Mouse (Mus musculus): Measurements from ENCODE around the gene Upp2. TPM values are rescaled to one million over a fixed set of nuclear protein-coding genes. Genes with fewer than 3 reads are reported as not detected.
A peak's percentile ranks its signal among the peaks of the same experiment; 100 is the strongest.

The Upp2 gene
- polyA plus RNA-seq, 1 experiment from 2014 or later: 9.2 TPM

DNA sequence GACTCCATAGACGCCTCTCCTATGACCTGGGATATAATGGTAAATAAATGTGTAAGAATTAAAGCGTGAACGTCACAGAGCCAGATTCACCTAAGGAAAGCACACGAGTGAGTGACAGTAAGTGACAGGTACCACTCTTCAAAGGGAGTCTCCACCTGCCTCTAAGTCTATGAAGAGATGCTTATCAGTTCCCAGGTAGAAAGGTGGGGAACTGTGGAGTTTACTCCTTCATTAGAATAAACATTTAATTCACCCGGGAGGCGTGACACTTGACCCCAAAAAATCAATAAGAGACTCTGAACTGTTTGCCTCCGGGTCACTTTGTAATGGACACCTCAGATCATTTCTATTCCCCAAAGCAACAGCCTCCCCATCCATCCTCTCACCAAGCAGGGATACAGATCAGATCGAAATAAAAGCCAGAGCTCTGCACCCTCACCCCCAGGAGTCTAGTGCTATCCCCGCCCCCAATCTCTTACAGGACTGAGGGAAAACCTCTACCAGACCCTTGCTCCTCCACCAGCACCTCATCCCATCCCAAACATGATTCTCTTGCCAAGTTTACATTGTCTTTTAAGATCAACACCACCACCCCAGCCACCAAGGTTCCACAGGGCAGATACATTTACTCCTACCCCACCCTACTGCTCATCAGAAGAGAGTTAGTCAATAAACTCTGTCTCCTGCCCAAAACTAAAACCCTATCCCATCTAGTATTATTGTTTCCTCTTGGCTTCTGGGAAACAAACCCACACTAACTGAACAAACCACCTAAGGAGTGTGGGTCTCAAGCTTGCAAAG lies 9.9 kb upstream of the Upp2 start:
- Histone ChIP-seq H3K27me3 (replicated peaks) (no peaks in the 10 kb centered on the region), H3K9me3 (no peaks in the 10 kb centered on the region), H3K9ac (no peak overlapping the region), H3K4me2 (replicated peaks) (no peak overlapping the region), H3K4me1 (peaks cover 5% of the 10 kb centered on the region; the same call in 1 of the 2 replicates), H3K27ac (no peak overlapping the region), H3K4me3 (no peak overlapping the region), H3K36me3 (no peaks in the 10 kb centered on the region)
- no peak for ATAC-seq (ENCODE audit: low FRiP score, low read depth)
- 78% methylated on average over 9 of the region's 9 CpGs for WGBS

DNA sequence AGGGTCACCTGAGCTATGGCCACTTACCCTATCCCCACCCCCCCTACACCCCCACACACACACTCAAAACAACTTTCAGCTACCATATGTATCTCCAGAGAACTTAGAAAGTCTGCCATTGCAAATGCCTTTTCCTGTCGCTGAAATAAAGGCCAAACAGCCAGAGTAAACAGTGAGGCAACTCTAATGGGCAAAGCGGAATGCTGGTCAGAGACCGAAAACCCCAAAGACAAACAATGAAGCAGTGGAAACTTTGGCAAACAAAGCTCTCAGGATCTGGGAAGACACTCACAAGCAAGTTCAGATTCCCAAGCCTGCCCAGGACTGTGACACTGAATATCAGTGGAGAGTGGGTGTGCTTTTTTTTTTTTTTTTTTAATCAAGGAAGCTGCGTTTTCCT lies 5.0 kb upstream of the Upp2 start:
- Histone ChIP-seq H3K27ac (no peak overlapping the region), H3K4me2 (replicated peaks) (no peak overlapping the region), H3K27me3 (replicated peaks) (no peaks in the 10 kb centered on the region), H3K9ac (no peak overlapping the region), H3K4me1 (peaks cover 19% of the 10 kb centered on the region), H3K36me3 (no peaks in the 10 kb centered on the region), H3K9me3 (no peaks in the 10 kb centered on the region), H3K4me3 (no peak overlapping the region)
- ATAC-seq (ENCODE audit: low FRiP score, low read depth): no peak
- WGBS: 66% methylated on average over 4 of the region's 4 CpGs

GRCm38 (mm10) chr2:58565267-58565666 lies 1.8 kb upstream of the Upp2 start:
- WGBS: 61% methylated on average over 6 of the region's 6 CpGs
- H3K4me2 ChIP-seq (replicated peaks): peak overlapping the region; percentile 62
- peak overlapping the region; percentile 13; the same call in 1 of the 2 replicates for H3K4me3 ChIP-seq
- no peak overlapping the region for H3K27ac ChIP-seq
- H3K9ac ChIP-seq: no peak overlapping the region
- no peaks in the 10 kb centered on the region for H3K9me3 ChIP-seq
- H3K4me1 ChIP-seq: peaks cover 31% of the 10 kb centered on the region
- no peaks in the 10 kb centered on the region for H3K27me3 ChIP-seq (replicated peaks)
- H3K36me3 ChIP-seq: no peaks in the 10 kb centered on the region
- ATAC-seq (ENCODE audit: low FRiP score, low read depth): no peak

DNA sequence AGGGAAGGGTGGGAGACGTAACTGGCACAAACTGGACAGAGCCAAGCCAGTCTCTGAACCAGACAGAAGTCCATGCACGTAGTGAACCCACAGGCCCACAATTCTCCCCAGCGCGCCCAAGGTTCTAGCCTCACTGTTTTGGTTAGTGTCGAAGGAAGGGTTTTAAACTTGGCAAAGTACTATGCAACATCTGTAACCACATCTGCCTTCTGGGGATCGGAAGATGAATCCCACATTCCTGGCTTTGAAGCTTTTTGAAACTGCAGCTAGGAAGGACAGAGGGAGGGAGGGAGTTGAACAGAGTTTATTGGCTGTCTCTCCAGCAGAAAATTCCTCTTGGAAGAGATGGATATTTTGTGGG lies 1.1 kb upstream of the Upp2 start:
- Histone ChIP-seq H3K4me3 (peak overlapping the region; percentile 86), H3K4me1 (peaks cover 31% of the 10 kb centered on the region), H3K9me3 (no peaks in the 10 kb centered on the region), H3K9ac (peak overlapping the region; percentile 93), H3K27me3 (replicated peaks) (no peaks in the 10 kb centered on the region), H3K4me2 (replicated peaks) (peak overlapping the region; percentile 62), H3K36me3 (no peaks in the 10 kb centered on the region), H3K27ac (peak overlapping the region; percentile 98; the same call in 1 of the 2 replicates)
- ATAC-seq (ENCODE audit: low FRiP score, low read depth): no peak
- WGBS: 2% methylated on average over 6 of the region's 6 CpGs

DNA sequence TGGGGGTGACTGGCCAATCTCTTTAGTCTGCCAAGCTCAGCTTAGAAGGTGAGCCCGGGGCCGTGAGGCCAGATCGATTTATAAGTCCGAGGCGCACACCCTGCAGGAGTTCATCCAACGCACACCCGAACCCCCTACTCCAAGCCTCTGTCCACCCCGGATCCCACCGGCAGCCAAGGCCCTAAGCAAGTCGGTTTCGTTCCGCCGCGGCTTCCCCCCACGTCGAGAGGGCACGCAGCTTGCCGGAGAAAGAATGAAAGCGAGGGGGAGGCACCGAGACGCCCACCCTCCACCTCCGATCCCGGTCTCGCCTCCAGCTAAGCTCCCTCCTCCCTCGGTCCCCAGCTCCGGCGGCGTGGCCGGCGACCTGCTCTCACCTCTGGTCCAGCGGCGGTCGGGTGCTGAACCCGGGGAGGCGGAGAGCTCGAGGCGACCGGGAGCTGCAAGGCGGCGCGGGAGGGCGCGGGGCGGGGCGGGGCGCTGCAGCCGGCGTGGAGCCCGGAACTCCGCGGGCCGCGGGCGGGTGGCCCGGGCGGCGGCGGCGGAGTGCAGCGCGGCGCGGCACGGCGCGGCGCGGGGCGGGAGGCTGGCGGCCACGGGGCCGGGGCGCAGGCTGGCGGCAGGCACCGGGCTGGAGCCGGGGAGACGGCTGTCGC lies 560 bp upstream of the Upp2 start:
- under 1% methylated on average over 75 of the region's 78 CpGs for WGBS
- Histone ChIP-seq H3K4me3 (peak overlapping the region; percentile 86), H3K4me1 (peaks cover 31% of the 10 kb centered on the region), H3K27ac (peak overlapping the region; percentile 98), H3K9me3 (no peaks in the 10 kb centered on the region), H3K36me3 (no peaks in the 10 kb centered on the region), H3K4me2 (replicated peaks) (peak overlapping the region; percentile 62), H3K27me3 (replicated peaks) (no peaks in the 10 kb centered on the region), H3K9ac (peak overlapping the region; percentile 93)
- peak; percentile 71 for ATAC-seq (ENCODE audit: low FRiP score, low read depth)

GRCm38 (mm10) chr2:58567866-58568719 lies 995 bp downstream of the Upp2 start:
- peak overlapping the region; percentile 86 for H3K4me3 ChIP-seq
- peaks cover 31% of the 10 kb centered on the region for H3K4me1 ChIP-seq
- H3K4me2 ChIP-seq (replicated peaks): peak overlapping the region; percentile 62
- peak overlapping the region; percentile 98; the same call in 1 of the 2 replicates for H3K27ac ChIP-seq
- 10% methylated on average over 12 of the region's 12 CpGs for WGBS
- no peak for ATAC-seq (ENCODE audit: low FRiP score, low read depth)
- H3K9ac ChIP-seq: peak overlapping the region; percentile 93
- no peaks in the 10 kb centered on the region for H3K36me3 ChIP-seq
- no peaks in the 10 kb centered on the region for H3K27me3 ChIP-seq (replicated peaks)
- no peaks in the 10 kb centered on the region for H3K9me3 ChIP-seq

- H3K4me1 ChIP-seq: peaks cover 31% of the 10 kb centered on the region
- H3K9me3 ChIP-seq: no peaks in the 10 kb centered on the region
- peak overlapping the region; percentile 86; the same call in 1 of the 2 replicates for H3K4me3 ChIP-seq
- H3K36me3 ChIP-seq: no peaks in the 10 kb centered on the region
- H3K27ac ChIP-seq: 0 out of 2 replicates have a peak overlapping the region, but pooled peaks have one; percentile 32
- peak overlapping the region; percentile 93; the same call in 1 of the 2 replicates for H3K9ac ChIP-seq
- peak overlapping the region; percentile 62 for H3K4me2 ChIP-seq (replicated peaks)
- no peaks in the 10 kb centered on the region for H3K27me3 ChIP-seq (replicated peaks)
- 66% methylated on average over 4 of the region's 4 CpGs for WGBS
- no peak for ATAC-seq (ENCODE audit: low FRiP score, low read depth)
Measured at GRCm38 (mm10) chr2:58568841-58569645, 1.9 kb downstream of the Upp2 start.

- H3K9me3 ChIP-seq: no peaks in the 10 kb centered on the region
- no peaks in the 10 kb centered on the region for H3K27me3 ChIP-seq (replicated peaks)
- no peaks in the 10 kb centered on the region for H3K36me3 ChIP-seq
- H3K4me3 ChIP-seq: no peak overlapping the region
- H3K9ac ChIP-seq: no peak overlapping the region
- no peak overlapping the region for H3K27ac ChIP-seq
- 94% methylated on average over 2 of the region's 2 CpGs for WGBS
- H3K4me2 ChIP-seq (replicated peaks): no peak overlapping the region
- H3K4me1 ChIP-seq: no peaks in the 10 kb centered on the region
- ATAC-seq (ENCODE audit: low FRiP score, low read depth): no peak
Measured at GRCm38 (mm10) chr2:58574167-58574566, 7.1 kb downstream of the Upp2 start.

DNA sequence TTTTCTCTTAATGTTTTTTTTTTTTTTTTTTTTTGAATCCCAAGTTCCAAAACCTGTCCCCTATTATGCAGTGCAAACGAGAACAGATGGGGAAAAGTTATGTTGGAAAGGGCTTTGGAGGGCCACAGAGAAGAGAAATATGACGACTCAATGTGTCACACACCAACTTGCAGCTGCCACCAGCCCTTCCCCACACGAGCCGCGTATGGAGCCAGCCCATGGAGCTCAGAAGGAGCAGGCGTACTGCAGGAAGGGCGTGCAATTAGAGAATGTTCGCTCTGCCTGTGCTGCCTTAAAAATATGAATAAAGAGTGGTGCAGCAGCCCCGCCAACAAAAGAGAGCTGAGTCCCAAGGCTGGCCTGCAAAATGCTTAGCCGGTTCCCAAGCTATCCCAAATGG lies 19.2 kb downstream of the Upp2 start:
- Histone ChIP-seq H3K9ac (no peak overlapping the region), H3K36me3 (no peaks in the 10 kb centered on the region), H3K27me3 (replicated peaks) (no peaks in the 10 kb centered on the region), H3K9me3 (no peaks in the 10 kb centered on the region), H3K4me2 (replicated peaks) (no peak overlapping the region), H3K4me1 (no peaks in the 10 kb centered on the region), H3K4me3 (no peak overlapping the region), H3K27ac (no peak overlapping the region)
- no peak for ATAC-seq (ENCODE audit: low FRiP score, low read depth)
- 74% methylated on average over 10 of the region's 10 CpGs for WGBS

GRCm38 (mm10) chr2:58589637-58590036 lies 22.5 kb downstream of the Upp2 start:
- Histone ChIP-seq H3K27me3 (replicated peaks) (no peaks in the 10 kb centered on the region), H3K4me3 (no peak overlapping the region), H3K36me3 (no peaks in the 10 kb centered on the region), H3K9me3 (no peaks in the 10 kb centered on the region), H3K4me1 (no peaks in the 10 kb centered on the region), H3K9ac (no peak overlapping the region), H3K27ac (no peak overlapping the region), H3K4me2 (replicated peaks) (no peak overlapping the region)
- WGBS: 76% methylated on average over 4 of the region's 4 CpGs
- no peak for ATAC-seq (ENCODE audit: low FRiP score, low read depth)

DNA sequence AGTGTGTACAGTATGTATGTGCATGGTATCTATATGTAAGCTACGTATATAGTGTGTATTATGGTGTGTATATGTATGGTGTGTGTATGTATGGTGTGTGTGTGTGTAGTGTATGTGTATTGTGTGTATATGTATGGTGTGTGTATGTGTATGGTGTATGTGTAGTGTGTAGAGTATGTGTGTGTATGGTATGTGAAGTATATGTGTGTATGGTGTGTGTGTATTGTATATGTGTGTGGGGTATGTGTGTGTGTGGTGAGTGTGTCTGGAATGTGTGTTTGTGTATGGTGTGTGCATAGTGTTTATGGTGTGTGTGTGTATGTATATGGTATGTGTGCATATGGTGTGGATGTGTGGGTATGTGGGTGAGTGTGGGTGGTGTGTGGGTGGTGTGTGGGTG lies 23.0 kb downstream of the Upp2 start:
- ATAC-seq (ENCODE audit: low FRiP score, low read depth): peak; percentile 53; the same call in 1 of the 2 replicates
- H3K4me3 ChIP-seq: no peak overlapping the region

More for the DNA sequence above, 23.0 kb downstream of the Upp2 start:
- no peaks in the 10 kb centered on the region for H3K9me3 ChIP-seq
- no peaks in the 10 kb centered on the region for H3K36me3 ChIP-seq
- WGBS: 94% methylated on average over 1 of the region's 1 CpGs
- no peak overlapping the region for H3K27ac ChIP-seq
- no peaks in the 10 kb centered on the region for H3K4me1 ChIP-seq
- no peak overlapping the region for H3K4me2 ChIP-seq (replicated peaks)
- H3K9ac ChIP-seq: no peak overlapping the region
- no peaks in the 10 kb centered on the region for H3K27me3 ChIP-seq (replicated peaks)
